Mouse (Mus musculus): ENCODE data around the gene Gm45015. TPM values are rescaled to one million over a fixed set of nuclear protein-coding genes. Genes with fewer than 3 reads are reported as not detected.
"Not testable (repeated sequence)": the region's sequence is repeated elsewhere in the genome, so short reads cannot be mapped to it uniquely, and the experiment has no call there.

Gm45015 gene
- polyA plus RNA-seq, 1 experiment from 2014 or later, result not detected

DNA sequence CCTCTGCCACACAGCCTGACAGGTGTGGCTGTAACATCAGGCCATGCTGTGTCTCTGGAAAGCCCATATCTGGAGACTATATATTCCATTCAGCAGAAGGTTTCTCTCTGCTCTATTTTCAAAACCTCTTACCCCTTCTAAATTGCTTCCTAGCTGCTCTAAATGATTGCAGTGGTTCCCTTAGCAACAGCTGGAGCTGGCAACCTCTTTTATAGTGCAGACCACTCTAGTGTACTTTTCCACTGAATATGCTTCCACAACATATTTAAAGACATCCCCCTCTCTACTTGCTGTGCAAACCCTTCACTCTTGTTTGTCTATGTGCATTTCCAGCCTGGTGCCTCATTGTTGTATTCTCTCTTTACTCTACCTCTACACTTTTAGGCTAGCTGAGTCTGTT lies 3.1 kb downstream of the Gm45015 start:
- H3K9me3 ChIP-seq (ENCODE audit: control insufficient read depth, low read length), result no peaks in the 10 kb centered on the region

DNA sequence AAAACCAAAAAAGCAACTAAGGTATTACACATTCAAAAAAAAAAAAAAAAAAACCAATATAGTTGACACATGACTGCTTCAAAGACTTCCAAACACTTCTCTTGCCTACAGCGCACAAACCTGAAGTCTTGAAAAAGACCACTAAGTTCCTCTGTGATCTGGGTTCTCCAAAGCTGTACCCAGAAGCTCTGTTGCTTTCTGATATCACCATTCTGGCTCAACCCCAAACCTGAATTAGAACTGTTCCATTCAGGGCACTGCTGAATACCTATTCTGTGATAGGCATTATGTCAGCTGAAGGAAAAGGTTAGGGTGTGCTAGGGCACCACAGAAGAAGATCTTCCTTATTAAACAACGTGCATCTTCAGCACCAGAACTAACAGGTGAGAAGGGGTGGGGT lies 9.4 kb downstream of the Gm45015 start:
- DNase-seq (ENCODE audit: low spot score), result no peak
- H3K4me2 ChIP-seq (replicated peaks; ENCODE audit: low read depth), result no peak overlapping the region
- no peak overlapping the region for H3K9ac ChIP-seq (ENCODE audit: low read length)
- H3K27ac ChIP-seq (replicated peaks), result no peak overlapping the region
- no peaks in the 10 kb centered on the region for H3K9me3 ChIP-seq (ENCODE audit: control insufficient read depth, low read length)
- no peaks in the 10 kb centered on the region for H3K36me3 ChIP-seq (ENCODE audit: control insufficient read depth, insufficient read depth, low read length)
- no peaks in the 10 kb centered on the region for H3K4me1 ChIP-seq (replicated peaks; ENCODE audit: control insufficient read depth, insufficient read depth)
- 63% methylated on average over 2 of the region's 2 CpGs for WGBS
- ATAC-seq (ENCODE audit: low FRiP score, low TSS enrichment), result no peak
- H3K27me3 ChIP-seq (ENCODE audit: control insufficient read depth, insufficient read depth, low read length), result no peaks in the 10 kb centered on the region
- TF ChIP-seq EP300 (optimal IDR thresholded peaks at IDR 0.05), result no peak
- TF ChIP-seq CTCF (IDR thresholded peaks at IDR 0.05; ENCODE audit: low read depth), result no peak
- H3K4me3 ChIP-seq (ENCODE audit: low read depth, low read length), result no peak overlapping the region

More for the DNA sequence above, 3.1 kb downstream of the Gm45015 start:
- Histone ChIP-seq H3K36me3 (ENCODE audit: control insufficient read depth, insufficient read depth, low read length) (no peaks in the 10 kb centered on the region), H3K27ac (replicated peaks) (no peak overlapping the region), H3K27me3 (ENCODE audit: control insufficient read depth, insufficient read depth, low read length) (no peaks in the 10 kb centered on the region), H3K4me2 (replicated peaks; ENCODE audit: low read depth) (no peak overlapping the region), H3K4me1 (replicated peaks; ENCODE audit: control insufficient read depth, insufficient read depth) (no peaks in the 10 kb centered on the region), H3K4me3 (ENCODE audit: low read depth, low read length) (no peak overlapping the region), H3K9ac (ENCODE audit: low read length) (no peak overlapping the region)
- ATAC-seq (ENCODE audit: low FRiP score, low TSS enrichment) (no peak), DNase-seq (ENCODE audit: low spot score) (no peak)
- no peak for TF ChIP-seq EP300 (optimal IDR thresholded peaks at IDR 0.05)
- no peak for TF ChIP-seq CTCF (IDR thresholded peaks at IDR 0.05; ENCODE audit: low read depth)

DNA sequence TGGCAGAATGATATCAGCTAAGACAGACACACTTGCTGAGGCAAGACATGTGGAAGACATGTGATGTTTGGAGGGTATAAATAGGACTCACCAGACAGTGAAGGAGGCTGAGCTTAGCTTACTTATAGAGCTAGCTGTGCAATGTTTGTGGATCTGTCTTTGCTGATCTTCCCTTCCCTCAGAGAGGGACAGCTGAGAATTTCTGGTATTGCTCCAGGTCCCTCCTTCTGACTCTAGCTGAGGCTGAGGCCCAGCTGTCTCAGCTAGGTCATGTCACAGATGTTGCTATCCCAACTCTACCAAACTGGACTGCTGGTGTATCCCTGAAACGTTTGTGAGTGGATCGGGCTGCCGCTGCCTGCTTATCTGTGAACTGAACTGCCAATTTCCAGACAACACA lies 15.6 kb downstream of the Gm45015 start:
- TF ChIP-seq CTCF (IDR thresholded peaks at IDR 0.05; ENCODE audit: low read depth) (no peak), EP300 (optimal IDR thresholded peaks at IDR 0.05) (no peak)
- 51% methylated on average over 3 of the region's 3 CpGs for WGBS

DNA sequence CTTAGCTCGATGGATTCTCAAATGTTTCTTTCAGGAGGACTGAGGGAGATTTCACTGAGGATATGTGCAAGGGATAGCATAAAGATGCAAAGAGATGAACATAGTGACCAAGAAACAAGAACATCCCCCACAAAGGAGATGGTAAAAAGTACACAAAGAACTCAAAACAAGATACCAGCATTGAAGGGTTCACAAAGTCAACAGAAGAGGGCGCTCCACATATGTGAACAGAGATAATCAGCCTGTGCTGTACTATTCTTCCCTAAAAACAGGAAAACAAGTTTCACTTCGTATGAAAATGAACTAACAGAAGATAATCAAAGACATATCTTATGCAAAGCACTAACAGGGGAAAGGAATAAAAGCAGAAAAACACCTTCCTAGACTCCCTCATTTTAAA lies 24.1 kb downstream of the Gm45015 start:
- ATAC-seq (ENCODE audit: low FRiP score, low TSS enrichment) (no peak), DNase-seq (ENCODE audit: low spot score) (no peak)
- H3K9me3 ChIP-seq (ENCODE audit: control insufficient read depth, low read length), result no peaks in the 10 kb centered on the region
- no peaks in the 10 kb centered on the region for H3K27me3 ChIP-seq (ENCODE audit: control insufficient read depth, insufficient read depth, low read length)
- H3K9ac ChIP-seq (ENCODE audit: low read length), result no peak overlapping the region
- 30% methylated on average over 3 of the region's 3 CpGs for WGBS
- H3K4me3 ChIP-seq (ENCODE audit: low read depth, low read length), result no peak overlapping the region
- H3K4me2 ChIP-seq (replicated peaks; ENCODE audit: low read depth), result no peak overlapping the region
- H3K27ac ChIP-seq (replicated peaks), result no peak overlapping the region
- no peaks in the 10 kb centered on the region for H3K4me1 ChIP-seq (replicated peaks; ENCODE audit: control insufficient read depth, insufficient read depth)
- TF ChIP-seq CTCF (IDR thresholded peaks at IDR 0.05; ENCODE audit: low read depth), result peak; percentile 71
- TF ChIP-seq EP300 (optimal IDR thresholded peaks at IDR 0.05), result no peak
- no peaks in the 10 kb centered on the region for H3K36me3 ChIP-seq (ENCODE audit: control insufficient read depth, insufficient read depth, low read length)

More for the DNA sequence above, 15.6 kb downstream of the Gm45015 start:
- Histone ChIP-seq H3K4me2 (replicated peaks; ENCODE audit: low read depth) (no peak overlapping the region), H3K9me3 (ENCODE audit: control insufficient read depth, low read length) (no peaks in the 10 kb centered on the region), H3K9ac (ENCODE audit: low read length) (no peak overlapping the region), H3K27me3 (ENCODE audit: control insufficient read depth, insufficient read depth, low read length) (no peaks in the 10 kb centered on the region), H3K4me3 (ENCODE audit: low read depth, low read length) (no peak overlapping the region), H3K27ac (replicated peaks) (no peak overlapping the region), H3K36me3 (ENCODE audit: control insufficient read depth, insufficient read depth, low read length) (no peaks in the 10 kb centered on the region), H3K4me1 (replicated peaks; ENCODE audit: control insufficient read depth, insufficient read depth) (no peaks in the 10 kb centered on the region)
- no peak for DNase-seq (ENCODE audit: low spot score)
- ATAC-seq (ENCODE audit: low FRiP score, low TSS enrichment), result no peak

DNA sequence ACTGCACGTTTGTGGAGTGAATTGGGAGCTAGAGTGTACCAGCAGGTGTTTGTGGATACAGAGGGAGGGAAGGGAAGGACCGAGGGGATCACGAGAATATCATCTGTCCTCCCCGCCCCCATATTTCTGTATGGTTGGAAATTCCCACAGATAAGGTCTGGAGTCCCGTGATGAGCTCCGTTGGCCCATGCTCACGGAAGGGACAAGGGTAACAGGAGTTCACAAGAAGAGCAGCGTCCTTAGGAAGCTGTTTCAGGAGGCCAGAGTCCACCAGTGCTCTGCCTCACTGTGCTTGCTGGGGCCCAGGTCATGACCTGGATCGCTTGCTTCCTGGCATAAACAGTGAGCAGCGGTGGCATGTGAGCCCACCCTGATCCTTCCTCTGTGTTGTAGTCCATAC lies 40.9 kb downstream of the Gm45015 start:
- DNase-seq (ENCODE audit: low spot score); ATAC-seq (ENCODE audit: low FRiP score, low TSS enrichment): not testable (repeated sequence)
- 52% methylated on average over 7 of the region's 10 CpGs for WGBS

GRCm38 (mm10) chrX:73292876-73293275 lies 43.8 kb downstream of the Gm45015 start, which contains the start of the genes Xlr5a and Xlr5c:
Gene Xlr5a (minus strand): TSS chrX:73292976.
Gene Xlr5c (minus strand): TSS chrX:73292976.
- ATAC-seq (ENCODE audit: low FRiP score, low TSS enrichment); H3K27me3 ChIP-seq (ENCODE audit: control insufficient read depth, insufficient read depth, low read length); H3K36me3 ChIP-seq (ENCODE audit: control insufficient read depth, insufficient read depth, low read length); H3K4me1 ChIP-seq (replicated peaks; ENCODE audit: control insufficient read depth, insufficient read depth); H3K9me3 ChIP-seq (ENCODE audit: control insufficient read depth, low read length); H3K4me2 ChIP-seq (replicated peaks; ENCODE audit: low read depth); H3K9ac ChIP-seq (ENCODE audit: low read length); H3K4me3 ChIP-seq (ENCODE audit: low read depth, low read length); H3K27ac ChIP-seq (replicated peaks); DNase-seq (ENCODE audit: low spot score): not testable (repeated sequence)
- WGBS, result 92% methylated on average over 12 of the region's 17 CpGs

More for the DNA sequence above, 40.9 kb downstream of the Gm45015 start:
- not testable (repeated sequence) for H3K4me3 ChIP-seq (ENCODE audit: low read depth, low read length); H3K36me3 ChIP-seq (ENCODE audit: control insufficient read depth, insufficient read depth, low read length); H3K27ac ChIP-seq (replicated peaks); H3K9me3 ChIP-seq (ENCODE audit: control insufficient read depth, low read length); H3K9ac ChIP-seq (ENCODE audit: low read length); H3K4me1 ChIP-seq (replicated peaks; ENCODE audit: control insufficient read depth, insufficient read depth); H3K27me3 ChIP-seq (ENCODE audit: control insufficient read depth, insufficient read depth, low read length); H3K4me2 ChIP-seq (replicated peaks; ENCODE audit: low read depth)

Other genes starting within 250 kb of the Gm45015 start
- 2.7 and 7.4 TPM in 2 replicates for gene Xlr3a, start 239.7 kb downstream of the Gm45015 start, polyA plus RNA-seq (2015; fragmentation: Nextera tagmentation; extraction: Ambion mirVana)
- gene Gm14685, start 219.8 kb downstream of the Gm45015 start, polyA plus RNA-seq (2015; fragmentation: Nextera tagmentation; extraction: Ambion mirVana), result 0.46 and 0.61 TPM in 2 replicates
- gene Xlr5b, start 188.0 kb downstream of the Gm45015 start, polyA plus RNA-seq (2015; fragmentation: Nextera tagmentation; extraction: Ambion mirVana), result 0.12 TPM in 1 of 2 replicates, not detected in the other
- gene DXBay18, start 187.4 kb downstream of the Gm45015 start, polyA plus RNA-seq (2015; fragmentation: Nextera tagmentation; extraction: Ambion mirVana), result 0.18 and 0.42 TPM in 2 replicates
- gene Spin2d, start 159.9 kb downstream of the Gm45015 start, polyA plus RNA-seq (2015; fragmentation: Nextera tagmentation; extraction: Ambion mirVana), result not detected in 2 replicates
- gene Xlr3b, start 144.6 kb downstream of the Gm45015 start, polyA plus RNA-seq (2015; fragmentation: Nextera tagmentation; extraction: Ambion mirVana), result 2.1 and 3.0 TPM in 2 replicates
- gene Xlr4b, start 122.5 kb downstream of the Gm45015 start, polyA plus RNA-seq (2015; fragmentation: Nextera tagmentation; extraction: Ambion mirVana), result 1.3 and 2.0 TPM in 2 replicates
- gene F8a, start 108.5 kb downstream of the Gm45015 start, polyA plus RNA-seq (2015; fragmentation: Nextera tagmentation; extraction: Ambion mirVana), result 20.4 and 22.5 TPM in 2 replicates
- gene Xlr4c, start 93.7 kb downstream of the Gm45015 start, polyA plus RNA-seq (2015; fragmentation: Nextera tagmentation; extraction: Ambion mirVana), result 1.5 and 1.8 TPM in 2 replicates
- gene Xlr3c, start 71.5 kb downstream of the Gm45015 start, polyA plus RNA-seq (2015; fragmentation: Nextera tagmentation; extraction: Ambion mirVana), result not detected in 2 replicates
- gene Xlr5a, start 43.9 kb downstream of the Gm45015 start, polyA plus RNA-seq (2015; fragmentation: Nextera tagmentation; extraction: Ambion mirVana), result 0.23 TPM in 1 of 2 replicates, not detected in the other
- gene Xlr5c, start 43.9 kb downstream of the Gm45015 start, polyA plus RNA-seq (2015; fragmentation: Nextera tagmentation; extraction: Ambion mirVana), result not detected in 2 replicates
- gene Zfp275, start 5.8 kb upstream of the Gm45015 start, polyA plus RNA-seq (2015; fragmentation: Nextera tagmentation; extraction: Ambion mirVana), result 2.6 and 2.8 TPM in 2 replicates
- gene Gm18336, start 61.9 kb upstream of the Gm45015 start, polyA plus RNA-seq (2015; fragmentation: Nextera tagmentation; extraction: Ambion mirVana), result 0.08 TPM in 1 of 2 replicates, not detected in the other
- 0.10 TPM in 2 replicates for gene Zfp92, start 74.3 kb upstream of the Gm45015 start, polyA plus RNA-seq (2015; fragmentation: Nextera tagmentation; extraction: Ambion mirVana)
- gene Trex2, start 98.5 kb upstream of the Gm45015 start, polyA plus RNA-seq (2015; fragmentation: Nextera tagmentation; extraction: Ambion mirVana), result 98.8 and 103 TPM in 2 replicates
- 35.7 and 36.6 TPM in 2 replicates for gene Haus7, start 122.2 kb upstream of the Gm45015 start, polyA plus RNA-seq (2015; fragmentation: Nextera tagmentation; extraction: Ambion mirVana)
- gene Bgn, start 146.8 kb upstream of the Gm45015 start, polyA plus RNA-seq (2015; fragmentation: Nextera tagmentation; extraction: Ambion mirVana), result 88.0 and 89.2 TPM in 2 replicates
- gene Atp2b3, start 166.2 kb upstream of the Gm45015 start, polyA plus RNA-seq (2015; fragmentation: Nextera tagmentation; extraction: Ambion mirVana), result 0.07 and 0.12 TPM in 2 replicates